Mouse (Mus musculus): Measurements from ENCODE around the gene Kcng3. TPM values are rescaled to one million over a fixed set of nuclear protein-coding genes. Genes with fewer than 3 reads are reported as not detected.

Kcng3 gene
- polyA plus RNA-seq, 1 experiment from 2014 or later = not detected

- Histone ChIP-seq H3K4me3 (no peak overlapping the region), H3K27me3 (no peaks in the 10 kb centered on the region), H3K9ac (no peak overlapping the region), H3K4me2 (no peak overlapping the region), H3K36me3 (no peaks in the 10 kb centered on the region), H3K4me1 (no peaks in the 10 kb centered on the region), H3K9me3 (no peaks in the 10 kb centered on the region), H3K27ac (no peak overlapping the region)
- no peak for ATAC-seq (ENCODE audit: insufficient number of reproducible peaks, insufficient read depth, low FRiP score, low TSS enrichment, low read depth)
- WGBS = 85% methylated on average over 7 of the region's 7 CpGs
Observed at GRCm38 (mm10) chr17:83650932-83651682, 19.4 kb upstream of the Kcng3 start.

GRCm38 (mm10) chr17:83649986-83650385 is 18.3 kb upstream of the Kcng3 start:
- ATAC-seq (ENCODE audit: insufficient number of reproducible peaks, insufficient read depth, low FRiP score, low TSS enrichment, low read depth) = no peak
- no peaks in the 10 kb centered on the region for H3K27me3 ChIP-seq
- no peak overlapping the region for H3K27ac ChIP-seq
- no peaks in the 10 kb centered on the region for H3K9me3 ChIP-seq
- H3K4me2 ChIP-seq = no peak overlapping the region
- no peak overlapping the region for H3K9ac ChIP-seq
- no peaks in the 10 kb centered on the region for H3K4me1 ChIP-seq
- no peaks in the 10 kb centered on the region for H3K36me3 ChIP-seq
- H3K4me3 ChIP-seq = no peak overlapping the region
- 93% methylated on average over 3 of the region's 3 CpGs for WGBS

- Histone ChIP-seq H3K9me3 (no peaks in the 10 kb centered on the region), H3K27ac (no peak overlapping the region), H3K4me2 (no peak overlapping the region), H3K9ac (no peak overlapping the region), H3K4me1 (no peaks in the 10 kb centered on the region), H3K36me3 (no peaks in the 10 kb centered on the region), H3K4me3 (no peak overlapping the region), H3K27me3 (no peaks in the 10 kb centered on the region)
- no peak for ATAC-seq (ENCODE audit: insufficient number of reproducible peaks, insufficient read depth, low FRiP score, low TSS enrichment, low read depth)
- WGBS = 92% methylated on average over 7 of the region's 7 CpGs
Observed at GRCm38 (mm10) chr17:83647413-83647812, 15.7 kb upstream of the Kcng3 start.

- no peaks in the 10 kb centered on the region for H3K9me3 ChIP-seq
- H3K4me2 ChIP-seq = no peak overlapping the region
- no peak overlapping the region for H3K4me3 ChIP-seq
- H3K27me3 ChIP-seq = no peaks in the 10 kb centered on the region
- ATAC-seq (ENCODE audit: insufficient number of reproducible peaks, insufficient read depth, low FRiP score, low TSS enrichment, low read depth) = no peak
- WGBS = 65% methylated on average over 8 of the region's 8 CpGs
- no peak overlapping the region for H3K9ac ChIP-seq
- no peaks in the 10 kb centered on the region for H3K4me1 ChIP-seq
- no peaks in the 10 kb centered on the region for H3K36me3 ChIP-seq
- H3K27ac ChIP-seq = no peak overlapping the region
Observed at GRCm38 (mm10) chr17:83646425-83647163, 14.9 kb upstream of the Kcng3 start.

- no peak for ATAC-seq (ENCODE audit: insufficient number of reproducible peaks, insufficient read depth, low FRiP score, low TSS enrichment, low read depth)
- Histone ChIP-seq H3K9me3 (no peaks in the 10 kb centered on the region), H3K27ac (no peak overlapping the region), H3K4me3 (no peak overlapping the region), H3K4me1 (no peaks in the 10 kb centered on the region), H3K4me2 (no peak overlapping the region), H3K27me3 (no peaks in the 10 kb centered on the region), H3K36me3 (no peaks in the 10 kb centered on the region), H3K9ac (no peak overlapping the region)
- 57% methylated on average over 9 of the region's 9 CpGs for WGBS
Observed at GRCm38 (mm10) chr17:83645226-83645808, 13.6 kb upstream of the Kcng3 start.

GRCm38 (mm10) chr17:83637393-83637792 is 5.7 kb upstream of the Kcng3 start:
- Histone ChIP-seq H3K4me2 (no peak overlapping the region), H3K4me1 (peaks cover 9% of the 10 kb centered on the region), H3K9me3 (0 out of 2 replicates have a peak, but pooled peaks cover 3% of the 10 kb centered on the region), H3K36me3 (no peaks in the 10 kb centered on the region), H3K4me3 (no peak overlapping the region), H3K9ac (no peak overlapping the region), H3K27me3 (peaks cover 28% of the 10 kb centered on the region), H3K27ac (no peak overlapping the region)
- WGBS = 73% methylated on average over 2 of the region's 2 CpGs
- no peak for ATAC-seq (ENCODE audit: insufficient number of reproducible peaks, insufficient read depth, low FRiP score, low TSS enrichment, low read depth)

- Histone ChIP-seq H3K9me3 (0 out of 2 replicates have a peak, but pooled peaks cover 3% of the 10 kb centered on the region), H3K4me2 (no peak overlapping the region), H3K27me3 (peaks cover 38% of the 10 kb centered on the region), H3K36me3 (no peaks in the 10 kb centered on the region), H3K27ac (no peak overlapping the region), H3K4me3 (no peak overlapping the region), H3K4me1 (peaks cover 17% of the 10 kb centered on the region), H3K9ac (no peak overlapping the region)
- no peak for ATAC-seq (ENCODE audit: insufficient number of reproducible peaks, insufficient read depth, low FRiP score, low TSS enrichment, low read depth)
- 73% methylated on average over 7 of the region's 7 CpGs for WGBS
Observed at GRCm38 (mm10) chr17:83636443-83636842, 4.7 kb upstream of the Kcng3 start.

- no peak for ATAC-seq (ENCODE audit: insufficient number of reproducible peaks, insufficient read depth, low FRiP score, low TSS enrichment, low read depth)
- Histone ChIP-seq H3K9me3 (0 out of 2 replicates have a peak, but pooled peaks cover 3% of the 10 kb centered on the region), H3K4me3 (peak overlapping the region; percentile 61), H3K27me3 (peaks cover 73% of the 10 kb centered on the region), H3K36me3 (no peaks in the 10 kb centered on the region), H3K27ac (no peak overlapping the region), H3K4me1 (peaks cover 30% of the 10 kb centered on the region), H3K4me2 (peak overlapping the region; percentile 93), H3K9ac (peak overlapping the region; percentile 62)
- WGBS = 1% methylated on average over 24 of the region's 24 CpGs
Observed at GRCm38 (mm10) chr17:83632653-83633570, 1.2 kb upstream of the Kcng3 start.

GRCm38 (mm10) chr17:83630787-83631678 is 662 bp downstream of the Kcng3 start:
- peak overlapping the region; percentile 62 for H3K9ac ChIP-seq
- H3K4me2 ChIP-seq = peak overlapping the region; percentile 93
- peaks cover 84% of the 10 kb centered on the region for H3K27me3 ChIP-seq
- ATAC-seq (ENCODE audit: insufficient number of reproducible peaks, insufficient read depth, low FRiP score, low TSS enrichment, low read depth) = no peak
- peak overlapping the region; percentile 61 for H3K4me3 ChIP-seq
- peaks cover 30% of the 10 kb centered on the region for H3K4me1 ChIP-seq
- no peak overlapping the region for H3K27ac ChIP-seq
- H3K9me3 ChIP-seq = no peaks in the 10 kb centered on the region
- WGBS = 2% methylated on average over 107 of the region's 109 CpGs
- no peaks in the 10 kb centered on the region for H3K36me3 ChIP-seq

- H3K4me1 ChIP-seq = 0 out of 2 replicates have a peak, but pooled peaks cover 4% of the 10 kb centered on the region
Observed at GRCm38 (mm10) chr17:83613907-83614306, 17.8 kb downstream of the Kcng3 start.

More at GRCm38 (mm10) chr17:83613907-83614306, 17.8 kb downstream of the Kcng3 start:
- Histone ChIP-seq H3K9me3 (no peaks in the 10 kb centered on the region), H3K9ac (no peak overlapping the region), H3K4me2 (no peak overlapping the region), H3K27me3 (no peaks in the 10 kb centered on the region), H3K4me3 (no peak overlapping the region), H3K36me3 (no peaks in the 10 kb centered on the region), H3K27ac (no peak overlapping the region)
- ATAC-seq (ENCODE audit: insufficient number of reproducible peaks, insufficient read depth, low FRiP score, low TSS enrichment, low read depth) = no peak
- 43% methylated on average over 11 of the region's 11 CpGs for WGBS

All from embryonic facial prominence, embryonic 13.5 days (tissue).